Mouse (Mus musculus) thymus, adult 2 months (tissue): ENCODE results near the gene Rps29. TPM values are rescaled to one million over a fixed set of nuclear protein-coding genes. Genes with fewer than 3 reads are reported as not detected.
"Not testable (repeated sequence)": the region's sequence is repeated elsewhere in the genome, so short reads cannot be mapped to it uniquely, and the experiment has no call there.

ENCODE experiments used
- DNase-seq: peaks from one replicate; pipeline ENCODE4 v3.0.0; 2021
- H3K27ac ChIP-seq: fragments of 200-500 bp; 2 replicates; pipeline ENCODE4 v1.5.1; 2012; ENCODE audit warnings: low read length, control low read depth; ENCODE audit not compliant: control insufficient read depth, insufficient read depth
- H3K27me3 ChIP-seq: fragments of 200-500 bp; 2 replicates; pipeline ENCODE4 v1.6.1; 2012; ENCODE audit warnings: mild to moderate bottlenecking, low read length, moderate library complexity, mixed read lengths; ENCODE audit not compliant: control insufficient read depth, insufficient read depth
- H3K36me3 ChIP-seq: fragments of 200-500 bp; 2 replicates; pipeline ENCODE4 v1.6.1; 2012; ENCODE audit warnings: mild to moderate bottlenecking, low read length, moderate library complexity; ENCODE audit not compliant: control insufficient read depth, insufficient read depth
- H3K4me1 ChIP-seq: fragments of 200-500 bp; replicated peaks from 2 replicates; pipeline ENCODE4 v1.6.1; 2012; ENCODE audit warnings: low read length; ENCODE audit not compliant: control insufficient read depth, insufficient read depth
- H3K4me3 ChIP-seq: fragments of 200-500 bp; 2 replicates; pipeline ENCODE4 v1.5.1; 2012; ENCODE audit warnings: mild to moderate bottlenecking, low read length, control low read depth, moderate library complexity; ENCODE audit not compliant: control insufficient read depth, insufficient read depth
- CTCF ChIP-seq: fragments of 200-500 bp; IDR thresholded peaks from 2 replicates; pipeline ENCODE4 v1.5.1; 2012; ENCODE audit warnings: mild to moderate bottlenecking, control low read depth, low read length, moderate library complexity, borderline replicate concordance; ENCODE audit not compliant: control insufficient read depth, poor library complexity, insufficient read depth; ENCODE audit errors: extremely low read depth
- POLR2A ChIP-seq: fragments of 200-500 bp; IDR thresholded peaks from 2 replicates; pipeline ENCODE4 v1.6.1; 2012; ENCODE audit warnings: mild to moderate bottlenecking, low read length, control low read depth, moderate library complexity; ENCODE audit not compliant: control insufficient read depth, poor library complexity, insufficient read depth; ENCODE audit errors: extremely low read depth
- WGBS: fragments of 180-500 bp; shearing (Covaris S2); methylation state at CpG from one replicate; pipeline ENCODE4 v1.1.7; 2018; 5-methylcytosine and 5-hydroxymethylcytosine counted together
- polyA plus RNA-seq: library from polyadenylated mRNA; depleted of rRNA; stranded (reverse); fragments of >200 nt; gene quantifications from 2 replicates; pipeline ENCODE4 v1.2.3, GENCODE M21; 2012

Rps29 gene
- polyA plus RNA-seq, 1 experiment: 2,152 TPM

DNA sequence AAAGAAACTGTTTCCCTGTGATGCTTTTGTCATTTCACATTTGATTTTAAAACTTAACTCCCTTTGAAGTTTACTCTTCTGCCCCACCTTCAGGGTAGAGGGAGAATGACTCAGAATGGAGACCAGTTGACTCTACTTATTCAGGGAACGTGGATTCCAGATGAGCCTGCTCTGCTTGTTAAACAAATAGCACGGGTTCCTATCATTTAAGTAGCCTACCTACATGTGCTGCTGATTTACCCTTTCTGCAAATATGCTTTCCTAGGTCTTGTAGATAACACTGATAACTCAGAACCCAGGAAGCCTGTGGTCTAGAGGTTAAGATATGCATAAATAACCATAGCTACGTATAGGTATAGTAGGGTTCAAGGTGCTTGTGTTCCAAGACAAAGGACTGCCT lies 5.9 kb upstream of the Rps29 start:
- no peaks in the 10 kb centered on the region for H3K36me3 ChIP-seq
- no peak for DNase-seq
- 33% methylated on average over 3 of the region's 3 CpGs for WGBS
- H3K27ac ChIP-seq: no peak overlapping the region
- peaks cover 5% of the 10 kb centered on the region; the same call in 1 of the 2 replicates for H3K4me1 ChIP-seq
- no peak for TF ChIP-seq CTCF
- TF ChIP-seq POLR2A: no peak
- no peaks in the 10 kb centered on the region for H3K27me3 ChIP-seq
- no peak overlapping the region for H3K4me3 ChIP-seq

DNA sequence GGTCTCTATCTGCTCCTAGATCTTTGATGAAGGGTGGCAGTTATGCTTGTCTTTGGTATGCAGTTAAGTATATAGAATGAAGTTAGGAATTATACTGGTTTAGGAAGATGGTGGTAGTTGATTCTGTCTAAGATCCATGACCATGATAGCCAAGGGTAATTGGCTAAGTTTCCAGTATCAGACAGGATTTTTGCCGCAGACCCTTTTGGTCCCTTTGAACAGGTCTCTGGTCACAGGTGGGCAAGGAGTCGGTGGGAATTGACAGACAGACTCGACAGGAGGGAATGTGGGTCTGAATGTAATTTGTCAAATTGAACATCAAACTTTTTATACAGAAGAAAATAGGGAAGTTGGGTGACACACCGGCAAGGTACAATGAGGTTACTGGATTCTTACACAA lies 4.6 kb upstream of the Rps29 start:
- H3K27ac ChIP-seq, H3K27me3 ChIP-seq, H3K4me1 ChIP-seq, H3K36me3 ChIP-seq, H3K4me3 ChIP-seq, DNase-seq: not testable (repeated sequence)
- WGBS: 63% methylated on average over 4 of the region's 4 CpGs

DNA sequence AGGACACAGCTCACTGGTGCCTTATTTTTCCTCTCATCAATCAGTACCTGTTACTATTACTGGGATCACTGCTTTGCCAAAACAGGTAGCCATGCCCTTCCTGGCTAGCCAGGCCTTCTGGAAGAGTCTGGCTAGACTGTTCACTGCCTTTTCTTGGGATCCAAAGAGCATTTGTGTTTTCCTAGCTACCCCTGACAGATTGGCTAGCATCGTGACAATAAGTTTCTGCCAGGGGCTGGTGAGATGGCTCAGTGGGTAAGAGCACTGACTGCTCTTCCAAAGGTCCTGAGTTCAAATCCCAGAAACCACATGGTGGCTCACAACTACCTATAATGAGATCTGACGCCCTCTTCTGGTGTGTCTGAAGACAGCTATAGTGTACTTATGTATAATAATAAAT lies 1.7 kb upstream of the Rps29 start:
- not testable (repeated sequence) for H3K4me3 ChIP-seq, H3K27ac ChIP-seq, H3K27me3 ChIP-seq, H3K4me1 ChIP-seq, DNase-seq
- WGBS: 98% methylated on average over 2 of the region's 2 CpGs
- peaks cover 15% of the 10 kb centered on the region for H3K36me3 ChIP-seq

DNA sequence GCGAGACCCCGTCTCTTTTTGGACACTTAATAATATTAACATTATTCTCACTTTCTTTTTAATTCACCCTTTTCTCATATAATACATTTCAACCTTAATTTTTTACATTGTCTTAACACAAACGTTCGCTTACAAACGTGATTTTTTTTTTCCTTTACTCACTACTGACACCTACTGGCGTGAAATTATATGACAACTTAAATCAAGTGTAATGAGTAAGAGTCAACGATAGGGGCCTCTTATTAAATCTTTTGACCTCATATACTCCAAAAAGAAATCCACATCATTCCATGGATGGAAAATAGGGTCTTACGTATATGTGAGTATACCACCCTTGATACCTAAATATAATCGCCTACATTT lies 573 bp upstream of the Rps29 start:
- WGBS: 3% methylated on average over 9 of the region's 9 CpGs
- Histone ChIP-seq H3K4me1 (peaks cover 2% of the 10 kb centered on the region; the same call in 1 of the 2 replicates), H3K4me3 (no peak overlapping the region), H3K36me3 (peaks cover 15% of the 10 kb centered on the region), H3K27ac (no peak overlapping the region), H3K27me3 (no peaks in the 10 kb centered on the region)
- no peak for TF ChIP-seq POLR2A
- TF ChIP-seq CTCF: no peak
- DNase-seq: no peak

DNA sequence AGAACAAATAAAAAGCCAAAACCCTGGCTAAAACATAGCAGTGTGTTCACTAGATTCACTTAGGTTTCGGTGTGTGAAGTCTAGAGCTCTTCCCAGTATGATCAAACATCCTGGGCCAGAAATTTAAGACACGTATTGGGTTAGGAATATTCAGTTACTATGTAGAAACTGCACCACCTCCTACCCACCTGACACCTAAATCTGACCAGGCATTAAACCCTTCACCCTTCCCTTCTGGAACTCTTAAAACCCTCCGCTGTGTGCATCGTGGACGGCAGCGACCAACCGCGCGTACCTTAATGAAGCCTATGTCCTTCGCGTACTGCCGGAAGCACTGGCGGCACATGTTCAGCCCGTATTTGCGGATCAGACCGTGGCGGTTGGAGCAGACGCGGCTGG lies 621 bp downstream of the Rps29 start:
- Histone ChIP-seq H3K4me3 (peak overlapping the region; percentile 93), H3K27ac (peak overlapping the region; percentile 69), H3K36me3 (peaks cover 15% of the 10 kb centered on the region), H3K4me1 (peaks cover 2% of the 10 kb centered on the region; the same call in 1 of the 2 replicates), H3K27me3 (no peaks in the 10 kb centered on the region)
- DNase-seq: no peak
- under 1% methylated on average over 19 of the region's 19 CpGs for WGBS
- TF ChIP-seq POLR2A (no peak), CTCF (peak; percentile 10; the same call in 1 of the 2 replicates)

DNA sequence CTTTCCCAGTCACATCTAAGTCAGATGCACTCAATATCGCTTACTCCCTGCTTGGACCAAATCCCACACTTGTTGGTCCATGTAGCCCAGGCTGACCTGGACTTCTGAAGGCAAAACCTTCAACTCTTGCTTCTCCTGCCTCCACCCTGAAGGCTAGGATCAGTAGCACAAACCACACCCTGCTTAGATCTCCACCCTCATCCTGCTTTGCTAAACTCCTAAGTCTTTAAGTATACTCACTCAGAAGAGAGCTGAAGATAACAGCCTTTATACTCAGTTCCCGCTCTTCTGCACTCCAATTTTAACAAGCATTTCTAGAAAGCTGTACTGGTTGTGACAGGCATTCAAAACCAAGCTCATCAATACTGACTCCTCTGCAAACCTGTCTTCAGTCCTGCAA lies 1.9 kb downstream of the Rps29 start:
- no peak overlapping the region for H3K4me3 ChIP-seq
- H3K4me1 ChIP-seq: peaks cover 2% of the 10 kb centered on the region; the same call in 1 of the 2 replicates
- TF ChIP-seq CTCF (no peak), POLR2A (no peak)
- H3K36me3 ChIP-seq: peaks cover 15% of the 10 kb centered on the region
- 99% methylated on average over 2 of the region's 2 CpGs for WGBS
- H3K27me3 ChIP-seq: no peaks in the 10 kb centered on the region
- DNase-seq: no peak
- no peak overlapping the region for H3K27ac ChIP-seq

DNA sequence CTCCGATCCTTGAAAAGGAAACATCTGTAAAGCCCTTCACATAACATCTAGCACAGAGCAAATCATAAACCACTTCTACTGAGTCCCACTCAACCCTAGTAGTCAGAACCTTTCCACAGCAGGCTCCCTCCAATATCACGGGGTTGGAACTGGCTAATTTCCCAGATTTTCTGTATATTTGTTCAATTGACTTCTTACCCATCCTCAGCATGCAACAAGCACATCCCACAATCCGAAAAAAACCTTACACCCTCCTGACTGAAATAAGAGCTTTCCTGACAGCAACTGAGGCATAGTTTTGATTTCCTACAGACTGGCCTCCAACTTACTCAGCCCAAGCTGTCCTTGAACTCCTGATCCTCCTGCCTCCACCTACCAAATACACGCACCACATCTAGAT lies 2.5 kb downstream of the Rps29 start:
- 96% methylated on average over 4 of the region's 4 CpGs for WGBS
- H3K27me3 ChIP-seq: no peaks in the 10 kb centered on the region
- H3K4me3 ChIP-seq: no peak overlapping the region
- H3K4me1 ChIP-seq: peaks cover 2% of the 10 kb centered on the region; the same call in 1 of the 2 replicates
- no peak for TF ChIP-seq CTCF
- TF ChIP-seq POLR2A: no peak
- no peak overlapping the region for H3K27ac ChIP-seq
- DNase-seq: no peak
- H3K36me3 ChIP-seq: peaks cover 15% of the 10 kb centered on the region
